Mouse (Mus musculus) spleen, adult 2 months (tissue): ENCODE results near the gene Vmn1r189.

Experiments used
- CTCF ChIP-seq: fragments of 200-500 bp; IDR thresholded peaks from 2 replicates; pipeline ENCODE4 v1.5.1; 2011; ENCODE audit warnings: mild to moderate bottlenecking, inconsistent platforms; ENCODE audit not compliant: insufficient read depth, insufficient read length, insufficient replicate concordance; ENCODE audit errors: extremely low read depth
- POLR2A ChIP-seq: fragments of 200-500 bp; IDR thresholded peaks from 2 replicates; pipeline ENCODE4 v1.6.1; 2011; ENCODE audit warnings: low read depth, low read length, inconsistent platforms

DNA sequence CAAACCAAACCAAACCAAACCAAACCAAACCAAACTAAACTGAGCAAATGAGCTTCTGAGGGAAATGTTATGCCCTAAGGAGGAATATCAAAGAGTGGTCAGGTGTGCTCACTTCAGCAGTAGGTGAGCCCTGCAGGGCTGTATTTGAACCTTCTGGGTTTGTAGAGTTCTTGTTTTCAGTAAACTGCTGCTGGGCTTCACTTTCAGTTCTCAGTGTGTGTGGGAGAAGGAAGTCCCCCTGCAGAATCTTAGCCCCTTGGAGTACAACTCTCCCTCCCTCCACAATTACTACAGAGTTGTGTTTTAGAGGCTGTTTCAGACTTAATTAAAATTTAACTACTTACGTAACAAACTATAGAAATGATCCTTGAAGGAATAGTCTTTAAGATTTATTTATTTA lies 51.9 kb downstream of the Vmn1r189 start:
- no peak for TF ChIP-seq CTCF
- no peak for TF ChIP-seq POLR2A
